Comparison of ENCODE assay signal across 9 mouse cellular contexts in the genomic region with DNA sequence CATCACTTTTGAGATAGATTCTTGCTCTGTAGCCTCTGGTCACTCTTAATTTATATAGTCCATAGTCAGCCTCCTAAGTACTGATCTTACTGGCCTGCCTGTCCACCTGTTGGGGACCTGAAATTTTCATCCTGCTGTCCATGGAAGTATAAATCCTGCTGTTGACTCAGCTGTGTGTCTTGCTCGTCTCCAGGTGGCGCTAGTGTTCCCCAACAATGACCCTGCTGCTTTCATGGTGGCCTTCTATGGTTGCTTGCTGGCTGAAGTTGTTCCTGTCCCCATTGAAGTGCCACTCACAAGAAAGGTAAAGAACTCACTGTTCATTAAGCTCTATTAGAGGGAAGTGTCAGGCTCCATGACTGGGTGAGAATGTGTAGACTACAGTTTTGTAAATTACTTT.
DNase-seq lines count a peak whose midpoint lies in the region; ATAC-seq and TF ChIP-seq lines count a peak whose summit lies in the region.
"Had no signal": no experiment of that assay in that cellular context is flagged by ENCODE, and none has a peak within 500 bp of the region (broad histone marks: within the 10 kb centered on the region; RNA-seq: fewer than 3 reads in every experiment).

No protein-coding gene starts in this region.

- peak; percentile 61; the same call in 1 of the 2 replicates for TF ChIP-seq CTCF in small intestine, adult 2 months (IDR thresholded peaks at IDR 0.05; ENCODE audit: extremely low read depth, insufficient read length, insufficient replicate concordance, low read depth, low read length)

- ATAC-seq in forebrain, embryonic 12.5 days (ENCODE audit: low FRiP score), result no peak
- no peak for ATAC-seq in neural tube, embryonic 15.5 days (ENCODE audit: low FRiP score)

- no peak for TF ChIP-seq POLR2A in small intestine, adult 2 months (IDR thresholded peaks at IDR 0.05; ENCODE audit: low read depth, low read length)

- WGBS in forebrain, embryonic 10.5 days, result 12% methylated on average over 2 of the region's 2 CpGs
- WGBS in forebrain, embryonic 12.5 days, result 6% methylated on average over 2 of the region's 2 CpGs
- 11% methylated on average over 2 of the region's 2 CpGs for WGBS in neural tube, embryonic 15.5 days
- 39% methylated on average over 2 of the region's 2 CpGs for WGBS in small intestine, adult 2 months

- no peak overlapping the region for H3K9ac ChIP-seq in forebrain, embryonic 12.5 days
- no peak overlapping the region for H3K9ac ChIP-seq in neural tube, embryonic 15.5 days (replicated peaks)
- H3K9ac ChIP-seq: liver, embryonic 15.5 days had no signal

- no peak overlapping the region for H3K4me2 ChIP-seq in forebrain, embryonic 12.5 days
- no peak overlapping the region for H3K4me2 ChIP-seq in neural tube, embryonic 15.5 days
- H3K4me2 ChIP-seq: liver, embryonic 15.5 days had no signal

- H3K4me1 ChIP-seq in forebrain, embryonic 10.5 days, result no peaks in the 10 kb centered on the region
- H3K4me1 ChIP-seq in forebrain, embryonic 12.5 days, result no peaks in the 10 kb centered on the region
- H3K4me1 ChIP-seq in neural tube, embryonic 15.5 days, result no peaks in the 10 kb centered on the region
- no peaks in the 10 kb centered on the region for H3K4me1 ChIP-seq in small intestine, adult 2 months (ENCODE audit: control insufficient read depth, insufficient read depth, insufficient read length, low read length)
- H3K4me1 ChIP-seq: liver, embryonic 15.5 days had no signal

- no peak overlapping the region for H3K27ac ChIP-seq in forebrain, embryonic 10.5 days
- no peak overlapping the region for H3K27ac ChIP-seq in forebrain, embryonic 12.5 days
- no peak overlapping the region for H3K27ac ChIP-seq in neural tube, embryonic 15.5 days (replicated peaks)
- H3K27ac ChIP-seq in small intestine, adult 2 months (ENCODE audit: insufficient read depth, low read depth, low read length), result no peak overlapping the region
- H3K27ac ChIP-seq: liver, embryonic 15.5 days had no signal

- H3K27me3 ChIP-seq in forebrain, embryonic 10.5 days (ENCODE audit: poor library complexity, severe bottlenecking), result no peaks in the 10 kb centered on the region
- H3K27me3 ChIP-seq in forebrain, embryonic 12.5 days, result no peaks in the 10 kb centered on the region
- H3K27me3 ChIP-seq in neural tube, embryonic 15.5 days (replicated peaks), result no peaks in the 10 kb centered on the region
- H3K27me3 ChIP-seq in small intestine, adult 2 months (ENCODE audit: control insufficient read depth, insufficient read depth, low read length), result no peaks in the 10 kb centered on the region
- H3K27me3 ChIP-seq: liver, embryonic 15.5 days had no signal

- DNase-seq in forebrain, embryonic 10.5 days (ENCODE audit: extremely low spot score, low spot score), result peak; percentile 17
- DNase-seq in neural tube, embryonic 10.5 days (ENCODE audit: extremely low spot score, low spot score), result peak; percentile 20
- peak; percentile 22 for DNase-seq in brain, adult 2 months (ENCODE audit: low read depth, low spot score)
- peak; percentile 23 to 79 for DNase-seq in kidney, postnatal 36 days
- no peak for DNase-seq in left cerebral cortex, adult 8-10 months (ENCODE audit: low spot score in 2 of 2)

- no peaks in the 10 kb centered on the region for H3K9me3 ChIP-seq in forebrain, embryonic 10.5 days
- H3K9me3 ChIP-seq in forebrain, embryonic 12.5 days, result no peaks in the 10 kb centered on the region
- no peaks in the 10 kb centered on the region for H3K9me3 ChIP-seq in neural tube, embryonic 15.5 days (replicated peaks)
- H3K9me3 ChIP-seq: liver, embryonic 15.5 days had no signal

- H3K36me3 ChIP-seq in forebrain, embryonic 10.5 days (replicated peaks), result no peaks in the 10 kb centered on the region
- H3K36me3 ChIP-seq in forebrain, embryonic 12.5 days (replicated peaks), result 0 out of 2 replicates have a peak, but pooled peaks cover 8% of the 10 kb centered on the region
- peaks cover 8% of the 10 kb centered on the region; the same call in 1 of the 2 replicates for H3K36me3 ChIP-seq in neural tube, embryonic 15.5 days
- peaks cover 2% of the 10 kb centered on the region; the same call in 1 of the 2 replicates for H3K36me3 ChIP-seq in small intestine, adult 2 months (ENCODE audit: control insufficient read depth, insufficient read depth, low read length)
- H3K36me3 ChIP-seq: liver, embryonic 15.5 days had no signal

- H3K4me3 ChIP-seq in forebrain, embryonic 10.5 days, result no peak overlapping the region
- no peak overlapping the region for H3K4me3 ChIP-seq in forebrain, embryonic 12.5 days (replicated peaks)
- H3K4me3 ChIP-seq in neural tube, embryonic 15.5 days (replicated peaks), result no peak overlapping the region
- H3K4me3 ChIP-seq in small intestine, adult 2 months (ENCODE audit: low read depth, low read length), result no peak overlapping the region
- H3K4me3 ChIP-seq: liver, embryonic 15.5 days had no signal

Comparison
In these comparisons a context has a peak if more than half of its experiments do, and no peak if none do; other contexts are left out.
1. DNase-seq: peak in forebrain, embryonic 10.5 days (single experiment), neural tube, embryonic 10.5 days (single experiment), brain, adult 2 months (single experiment) and kidney, postnatal 36 days (2 of 2); none in left cerebral cortex, adult 8-10 months (0 of 2).